Mouse (Mus musculus): ENCODE results near the gene Vwa8.

GRCm38 (mm10) chr14:78817651-78818050 is 31.2 kb upstream of the Vwa8 start:
- TF ChIP-seq CTCF (IDR thresholded peaks at IDR 0.05; ENCODE audit: control insufficient read depth, insufficient read depth, insufficient read length) (no peak), MYOG (IDR thresholded peaks at IDR 0.05; ENCODE audit: control insufficient read depth, extremely low read depth, insufficient read length) (no peak)
